Mouse (Mus musculus) midbrain, embryonic 12.5 days (tissue): ENCODE data around the gene Lmo7. TPM values are rescaled to one million over a fixed set of nuclear protein-coding genes. Genes with fewer than 3 reads are reported as not detected.
A peak's percentile ranks its signal among the peaks of the same experiment; 100 is the strongest.

ENCODE experiments used
- ATAC-seq: fragments of 200-750 bp; cut with Nextera tagmentation; 2 replicates; pipeline ENCODE4 v1.8.0; 2017; ENCODE audit warnings: low read depth, moderate TSS enrichment, moderate library complexity; ENCODE audit not compliant: low FRiP score
- H3K27ac ChIP-seq: fragments of 300-500 bp; sonication (generic); replicated peaks from 2 replicates; pipeline ENCODE4 v1.5.1; 2016; ENCODE audit warnings: mild to moderate bottlenecking
- H3K27me3 ChIP-seq: fragments of 300-500 bp; sonication (generic); 2 replicates; pipeline ENCODE4 v1.6.1; 2016; ENCODE audit warnings: mild to moderate bottlenecking
- H3K36me3 ChIP-seq: fragments of 300-500 bp; sonication (generic); 2 replicates; pipeline ENCODE4 v1.6.1; 2016
- H3K4me1 ChIP-seq: fragments of 300-500 bp; sonication (generic); 2 replicates; pipeline ENCODE4 v1.6.1; 2016
- H3K4me2 ChIP-seq: fragments of 300-500 bp; sonication (generic); replicated peaks from 2 replicates; pipeline ENCODE4 v1.6.1; 2016; ENCODE audit warnings: mild to moderate bottlenecking, moderate library complexity
- H3K4me3 ChIP-seq: fragments of 300-500 bp; sonication (generic); 2 replicates; pipeline ENCODE4 v1.5.1; 2016; ENCODE audit warnings: mild to moderate bottlenecking
- H3K9ac ChIP-seq: fragments of 300-500 bp; sonication (generic); replicated peaks from 2 replicates; pipeline ENCODE4 v1.6.1; 2016; ENCODE audit warnings: mild to moderate bottlenecking, moderate library complexity
- H3K9me3 ChIP-seq: fragments of 300-500 bp; sonication (generic); 2 replicates; pipeline ENCODE4 v1.6.1; 2016; ENCODE audit warnings: mild to moderate bottlenecking
- WGBS: fragments of 180-500 bp; shearing (Covaris S2); methylation state at CpG from one replicate; pipeline ENCODE4 v1.1.7; 2016; 5-methylcytosine and 5-hydroxymethylcytosine counted together
- polyA plus RNA-seq: library from polyadenylated mRNA; unstranded; fragments of >200 nt; fragmentation: Nextera tagmentation; extraction: Ambion mirVana; gene quantifications from 2 replicates; pipeline ENCODE4 v1.2.1, GENCODE M21; 2016

Gene Lmo7
- polyA plus RNA-seq, 1 experiment from 2014 or later = 4.3 TPM

- WGBS = 50% methylated on average over 10 of the region's 10 CpGs
- H3K4me1 ChIP-seq = no peaks in the 10 kb centered on the region
- no peak overlapping the region for H3K4me3 ChIP-seq
Measured at GRCm38 (mm10) chr14:101867071-101867733, 137.4 kb downstream of the Lmo7 start.

GRCm38 (mm10) chr14:101869145-101869544, 139.4 kb downstream of the Lmo7 start:
- Histone ChIP-seq H3K27ac (no peak overlapping the region), H3K4me2 (no peak overlapping the region), H3K9me3 (no peaks in the 10 kb centered on the region), H3K36me3 (no peaks in the 10 kb centered on the region), H3K4me3 (no peak overlapping the region), H3K27me3 (no peaks in the 10 kb centered on the region), H3K4me1 (no peaks in the 10 kb centered on the region), H3K9ac (no peak overlapping the region)
- WGBS = 79% methylated on average over 6 of the region's 6 CpGs
- ATAC-seq = no peak

More at GRCm38 (mm10) chr14:101867071-101867733, 137.4 kb downstream of the Lmo7 start:
- no peak overlapping the region for H3K4me2 ChIP-seq
- no peak overlapping the region for H3K9ac ChIP-seq
- no peaks in the 10 kb centered on the region for H3K36me3 ChIP-seq
- H3K9me3 ChIP-seq = no peaks in the 10 kb centered on the region
- ATAC-seq = no peak; the same call in 1 of the 2 replicates
- no peak overlapping the region for H3K27ac ChIP-seq
- H3K27me3 ChIP-seq = no peaks in the 10 kb centered on the region

DNA sequence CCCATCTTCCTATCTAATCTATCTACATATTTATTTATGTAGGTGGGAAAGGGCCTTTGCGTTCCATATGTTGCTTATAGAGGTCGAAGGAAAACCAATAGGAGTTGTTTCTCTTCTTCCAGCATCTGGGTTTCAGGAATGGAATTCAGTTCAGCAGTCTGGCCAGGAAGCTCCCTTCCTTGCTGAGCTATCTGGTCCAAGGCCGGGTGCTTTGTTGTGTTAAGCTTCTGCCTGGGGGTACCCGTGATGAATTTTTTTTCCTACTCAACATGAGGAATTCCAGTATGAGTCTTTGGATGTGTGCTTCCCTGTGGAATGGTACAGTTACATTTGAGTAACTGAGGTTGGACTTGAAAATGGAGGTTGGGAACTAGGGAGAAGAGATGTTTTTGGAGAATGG, 139.9 kb downstream of the Lmo7 start:
- H3K9ac ChIP-seq = no peak overlapping the region
- H3K27me3 ChIP-seq = no peaks in the 10 kb centered on the region
- no peak overlapping the region for H3K27ac ChIP-seq
- no peaks in the 10 kb centered on the region for H3K36me3 ChIP-seq
- no peak; the same call in 1 of the 2 replicates for ATAC-seq
- 77% methylated on average over 4 of the region's 4 CpGs for WGBS
- no peak overlapping the region for H3K4me2 ChIP-seq
- H3K4me3 ChIP-seq = no peak overlapping the region
- no peaks in the 10 kb centered on the region for H3K9me3 ChIP-seq
- H3K4me1 ChIP-seq = no peaks in the 10 kb centered on the region

DNA sequence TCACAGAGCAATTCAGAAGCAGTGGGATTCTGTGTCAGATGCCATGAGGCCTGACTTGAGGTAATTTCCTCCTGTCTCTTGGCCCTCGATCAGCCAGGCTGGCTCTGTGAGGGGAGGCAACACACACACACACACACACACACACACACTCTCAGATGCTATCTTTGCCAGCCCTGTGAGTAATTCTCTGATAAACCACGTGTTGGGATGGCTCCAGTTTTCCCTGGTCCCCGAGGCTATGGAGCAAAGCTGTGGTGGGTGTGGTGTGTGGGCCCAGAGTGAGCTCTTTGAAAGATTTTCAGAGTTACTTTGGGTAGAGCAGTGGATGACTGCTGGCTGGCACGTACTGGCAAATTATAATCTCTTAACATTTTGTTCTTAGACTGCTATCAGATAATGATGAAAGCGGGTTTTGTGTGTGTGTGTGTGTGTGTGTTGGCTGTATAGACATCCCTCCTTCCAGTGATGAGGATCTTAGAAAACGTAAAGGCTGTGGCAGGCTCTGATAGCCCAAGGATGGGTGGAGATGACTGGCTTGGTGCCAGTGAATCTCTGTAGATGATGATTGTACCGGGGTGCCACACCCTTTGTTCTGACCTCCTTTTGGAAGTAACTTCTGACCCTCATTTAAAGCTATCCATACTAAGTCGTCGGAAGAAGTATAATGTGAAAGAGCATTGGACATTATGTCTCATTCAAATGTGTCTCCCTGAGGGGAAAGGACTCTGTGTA, 140.6 kb downstream of the Lmo7 start:
- H3K4me2 ChIP-seq = no peak overlapping the region
- no peak overlapping the region for H3K4me3 ChIP-seq
- ATAC-seq = no peak
- no peak overlapping the region for H3K27ac ChIP-seq
- H3K9ac ChIP-seq = no peak overlapping the region
- no peaks in the 10 kb centered on the region for H3K27me3 ChIP-seq
- H3K9me3 ChIP-seq = no peaks in the 10 kb centered on the region
- no peaks in the 10 kb centered on the region for H3K4me1 ChIP-seq
- WGBS = 88% methylated on average over 9 of the region's 9 CpGs
- no peaks in the 10 kb centered on the region for H3K36me3 ChIP-seq

- H3K9ac ChIP-seq = no peak overlapping the region
- ATAC-seq = no peak
- no peaks in the 10 kb centered on the region for H3K36me3 ChIP-seq
- no peak overlapping the region for H3K4me2 ChIP-seq
- H3K27me3 ChIP-seq = no peaks in the 10 kb centered on the region
- H3K27ac ChIP-seq = no peak overlapping the region
- no peaks in the 10 kb centered on the region for H3K9me3 ChIP-seq
- 76% methylated on average over 3 of the region's 3 CpGs for WGBS
- no peak overlapping the region for H3K4me3 ChIP-seq
- no peaks in the 10 kb centered on the region for H3K4me1 ChIP-seq
Measured at GRCm38 (mm10) chr14:101872846-101873245, 143.1 kb downstream of the Lmo7 start.

DNA sequence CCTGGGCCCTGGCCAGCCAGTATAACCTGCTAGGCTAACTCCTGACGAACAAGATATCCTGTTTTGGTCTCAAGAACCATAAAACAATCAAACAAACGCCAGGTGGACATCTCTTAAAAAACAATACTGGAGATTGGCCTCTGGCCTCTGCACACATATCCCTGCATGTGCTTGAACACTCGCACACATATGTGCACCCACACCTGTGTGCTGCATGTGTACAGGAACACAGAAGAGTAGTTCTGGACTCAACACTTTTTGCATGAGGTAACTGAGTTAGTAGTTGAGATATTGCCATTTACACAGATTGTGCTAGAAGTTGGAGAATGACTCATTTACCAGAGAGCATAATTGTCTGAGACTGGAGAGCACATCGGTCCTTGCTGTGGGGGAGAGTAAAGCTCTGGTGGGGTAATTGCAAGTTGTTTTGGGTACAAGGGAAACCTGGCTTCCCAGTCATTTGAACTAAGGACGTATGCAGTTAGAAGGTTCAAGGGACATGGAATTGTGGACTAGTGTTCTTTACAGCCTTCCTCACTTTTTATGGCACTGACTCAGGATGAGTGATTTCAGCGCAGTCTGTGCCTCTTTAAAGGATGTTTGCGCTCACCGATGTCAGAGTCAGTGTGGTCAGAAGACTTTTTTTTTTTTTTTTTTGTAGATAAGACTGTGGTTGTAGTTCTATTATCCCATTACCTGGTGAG, 148.7 kb downstream of the Lmo7 start:
- Histone ChIP-seq H3K4me2 (no peak overlapping the region), H3K9me3 (no peaks in the 10 kb centered on the region), H3K36me3 (no peaks in the 10 kb centered on the region), H3K27ac (no peak overlapping the region), H3K27me3 (no peaks in the 10 kb centered on the region), H3K9ac (no peak overlapping the region), H3K4me1 (peaks cover 3% of the 10 kb centered on the region; the same call in 1 of the 2 replicates), H3K4me3 (no peak overlapping the region)
- no peak for ATAC-seq
- 81% methylated on average over 8 of the region's 8 CpGs for WGBS

GRCm38 (mm10) chr14:101879050-101879694, 149.4 kb downstream of the Lmo7 start:
- no peak overlapping the region for H3K27ac ChIP-seq
- WGBS = 38% methylated on average over 7 of the region's 7 CpGs

DNA sequence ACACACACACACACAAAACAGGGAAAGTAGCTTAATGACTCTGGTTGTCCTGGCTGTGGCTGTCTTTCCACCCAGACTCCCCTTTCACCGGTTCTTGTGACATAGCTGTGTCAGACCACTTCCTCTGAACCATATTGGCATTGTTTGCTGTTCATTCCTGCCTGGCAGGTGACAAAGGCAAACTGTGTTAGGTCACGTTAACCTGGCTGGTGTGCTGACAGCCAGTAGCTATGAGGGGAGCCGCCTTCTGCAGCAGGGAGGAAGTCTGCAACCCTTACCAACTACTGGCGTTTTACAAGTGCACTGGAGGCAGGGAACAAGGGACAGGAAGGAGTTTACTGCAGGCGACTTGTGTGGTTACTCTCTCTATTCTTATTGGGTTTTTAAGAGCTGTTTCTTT, 153.2 kb downstream of the Lmo7 start:
- no peak overlapping the region for H3K27ac ChIP-seq
- no peaks in the 10 kb centered on the region for H3K9me3 ChIP-seq
- no peak overlapping the region for H3K4me2 ChIP-seq
- ATAC-seq = no peak
- H3K9ac ChIP-seq = no peak overlapping the region
- no peaks in the 10 kb centered on the region for H3K27me3 ChIP-seq
- H3K4me1 ChIP-seq = peaks cover 3% of the 10 kb centered on the region; the same call in 1 of the 2 replicates
- 52% methylated on average over 5 of the region's 5 CpGs for WGBS
- no peaks in the 10 kb centered on the region for H3K36me3 ChIP-seq
- no peak overlapping the region for H3K4me3 ChIP-seq

More at GRCm38 (mm10) chr14:101879050-101879694, 149.4 kb downstream of the Lmo7 start:
- H3K36me3 ChIP-seq = no peaks in the 10 kb centered on the region
- H3K4me3 ChIP-seq = no peak overlapping the region
- H3K4me1 ChIP-seq = peaks cover 3% of the 10 kb centered on the region; the same call in 1 of the 2 replicates
- H3K9ac ChIP-seq = no peak overlapping the region
- peak; percentile 56; the same call in 1 of the 2 replicates for ATAC-seq
- H3K9me3 ChIP-seq = no peaks in the 10 kb centered on the region
- no peaks in the 10 kb centered on the region for H3K27me3 ChIP-seq
- no peak overlapping the region for H3K4me2 ChIP-seq

DNA sequence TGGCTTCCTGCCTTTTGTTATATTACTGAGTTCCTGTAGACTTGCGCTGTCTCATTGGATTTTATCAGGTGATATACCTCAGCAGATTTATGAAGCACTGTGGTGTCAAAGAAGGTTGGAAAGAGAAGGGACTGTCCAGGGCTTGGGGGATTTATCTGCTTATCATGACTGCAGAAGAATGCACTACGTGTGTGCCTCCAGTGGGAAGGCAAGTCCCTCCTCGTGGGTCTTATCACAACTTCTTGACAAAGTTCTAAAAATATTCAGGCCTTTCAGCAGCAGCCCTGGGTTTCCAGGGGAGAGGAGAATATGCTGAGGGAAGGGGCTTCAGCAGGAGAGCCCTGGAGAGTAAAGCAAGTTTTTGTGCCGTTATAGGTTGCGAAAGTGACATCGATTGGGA, 154.0 kb downstream of the Lmo7 start:
- H3K9ac ChIP-seq = no peak overlapping the region
- no peak overlapping the region for H3K4me2 ChIP-seq
- no peak overlapping the region for H3K4me3 ChIP-seq
- H3K9me3 ChIP-seq = no peaks in the 10 kb centered on the region
- no peak overlapping the region for H3K27ac ChIP-seq
- H3K27me3 ChIP-seq = no peaks in the 10 kb centered on the region
- no peaks in the 10 kb centered on the region for H3K36me3 ChIP-seq
- H3K4me1 ChIP-seq = peaks cover 3% of the 10 kb centered on the region; the same call in 1 of the 2 replicates
- 92% methylated on average over 6 of the region's 6 CpGs for WGBS
- ATAC-seq = no peak

GRCm38 (mm10) chr14:101886320-101886719, 156.6 kb downstream of the Lmo7 start:
- no peak overlapping the region for H3K27ac ChIP-seq
- H3K9me3 ChIP-seq = no peaks in the 10 kb centered on the region
- H3K9ac ChIP-seq = no peak overlapping the region
- H3K27me3 ChIP-seq = no peaks in the 10 kb centered on the region
- H3K4me1 ChIP-seq = no peaks in the 10 kb centered on the region
- WGBS = 97% methylated on average over 10 of the region's 10 CpGs
- H3K36me3 ChIP-seq = no peaks in the 10 kb centered on the region
- H3K4me2 ChIP-seq = no peak overlapping the region
- ATAC-seq = no peak
- no peak overlapping the region for H3K4me3 ChIP-seq

- Histone ChIP-seq H3K27me3 (no peaks in the 10 kb centered on the region), H3K4me1 (no peaks in the 10 kb centered on the region), H3K27ac (no peak overlapping the region), H3K9me3 (no peaks in the 10 kb centered on the region), H3K4me3 (no peak overlapping the region), H3K4me2 (no peak overlapping the region), H3K9ac (no peak overlapping the region), H3K36me3 (no peaks in the 10 kb centered on the region)
- WGBS = 88% methylated on average over 10 of the region's 10 CpGs
- no peak for ATAC-seq
Measured at GRCm38 (mm10) chr14:101891903-101892448, 162.2 kb downstream of the Lmo7 start.
